Mouse (Mus musculus) midbrain, embryonic 10.5 days (tissue): ENCODE measurements at regions not wholly inside any gene's neighbourhood (a gene's known extent, or its start where the extent isn't known, plus 50 kb on each side); places are given as distances from the start of the nearest gene placed in this dataset.

Source experiments
- DNase-seq: peaks from one replicate; pipeline ENCODE4 v3.0.0-alpha.2; 2017; ENCODE audit warnings: low spot score
- H3K27ac ChIP-seq: fragments of 300-500 bp; sonication (generic); replicated peaks from 2 replicates; pipeline ENCODE4 v1.5.1; 2016; ENCODE audit warnings: mild to moderate bottlenecking
- H3K27me3 ChIP-seq: fragments of 300-500 bp; sonication (generic); 2 replicates; pipeline ENCODE4 v1.6.1; 2016; ENCODE audit warnings: low read depth, mild to moderate bottlenecking; ENCODE audit not compliant: poor library complexity, severe bottlenecking
- H3K36me3 ChIP-seq: fragments of 300-500 bp; sonication (generic); 2 replicates; pipeline ENCODE4 v1.6.1; 2016; ENCODE audit warnings: mild to moderate bottlenecking, moderate library complexity
- H3K4me1 ChIP-seq: fragments of 300-500 bp; sonication (generic); 2 replicates; pipeline ENCODE4 v1.6.1; 2016
- H3K4me3 ChIP-seq: fragments of 300-500 bp; sonication (generic); 2 replicates; pipeline ENCODE4 v1.5.1; 2016; ENCODE audit warnings: mild to moderate bottlenecking, moderate library complexity
- H3K9me3 ChIP-seq: fragments of 300-500 bp; sonication (generic); replicated peaks from 2 replicates; pipeline ENCODE4 v1.6.1; 2016; ENCODE audit warnings: mild to moderate bottlenecking
- WGBS: fragments of 180-500 bp; shearing (Covaris S2); methylation state at CpG from one replicate; pipeline ENCODE4 v1.1.7; 2016; 5-methylcytosine and 5-hydroxymethylcytosine counted together

- H3K27ac ChIP-seq = peak overlapping the region; percentile 52
Measured at GRCm38 (mm10) chr13:39877361-39878141, 483.7 kb downstream of the Ofcc1 start.

DNA sequence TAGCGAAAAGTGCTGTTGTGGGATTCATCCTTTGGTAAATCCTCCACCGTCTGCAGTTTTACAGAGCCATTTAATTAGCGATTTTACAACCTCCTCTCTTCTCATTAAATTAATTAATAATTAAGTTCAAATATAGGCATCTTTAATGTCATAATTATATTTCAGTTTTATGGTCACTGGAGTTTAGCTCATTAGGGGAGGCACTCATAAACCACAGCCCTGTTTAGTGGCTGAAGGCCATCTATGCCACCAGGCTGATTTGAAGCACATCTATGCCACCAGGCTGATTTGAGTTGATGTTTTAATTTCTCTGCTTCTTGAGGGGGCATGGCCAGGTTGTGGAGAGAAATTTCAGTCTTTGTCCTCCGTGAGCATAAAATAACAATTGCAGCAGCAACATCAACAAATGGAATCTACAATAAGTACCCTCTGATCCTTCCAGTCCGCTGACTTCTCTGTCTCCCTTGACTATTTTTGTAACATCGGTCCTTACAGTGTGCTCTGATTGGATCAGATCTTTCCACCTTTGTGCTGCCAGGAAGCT is 508.9 kb downstream of the Ofcc1 start:
- Histone ChIP-seq H3K4me3 (no peak overlapping the region), H3K4me1 (no peaks in the 10 kb centered on the region), H3K27ac (no peak overlapping the region), H3K9me3 (no peaks in the 10 kb centered on the region), H3K36me3 (no peaks in the 10 kb centered on the region), H3K27me3 (no peaks in the 10 kb centered on the region)
- WGBS = 89% methylated on average over 6 of the region's 6 CpGs
- DNase-seq = no peak

More at GRCm38 (mm10) chr13:39877361-39878141, 483.7 kb downstream of the Ofcc1 start:
- Histone ChIP-seq H3K4me1 (peaks cover 36% of the 10 kb centered on the region), H3K4me3 (peak overlapping the region; percentile 14), H3K9me3 (no peaks in the 10 kb centered on the region), H3K36me3 (no peaks in the 10 kb centered on the region), H3K27me3 (peaks cover 92% of the 10 kb centered on the region)
- peak; percentile 88 for DNase-seq
- 11% methylated on average over 16 of the region's 16 CpGs for WGBS

- no peak overlapping the region for H3K4me3 ChIP-seq
- H3K4me1 ChIP-seq = no peaks in the 10 kb centered on the region
- no peaks in the 10 kb centered on the region for H3K27me3 ChIP-seq
- H3K9me3 ChIP-seq = no peaks in the 10 kb centered on the region
- DNase-seq = no peak
- WGBS = 100% methylated on average over 1 of the region's 1 CpGs
- no peak overlapping the region for H3K27ac ChIP-seq
- H3K36me3 ChIP-seq = no peaks in the 10 kb centered on the region
Measured at GRCm38 (mm10) chr13:39849391-39849790, 511.9 kb downstream of the Ofcc1 start.

GRCm38 (mm10) chr13:39836053-39836584 is 525.1 kb downstream of the Ofcc1 start:
- Histone ChIP-seq H3K4me3 (no peak overlapping the region), H3K27me3 (no peaks in the 10 kb centered on the region; the same call in 1 of the 2 replicates), H3K4me1 (peaks cover 11% of the 10 kb centered on the region), H3K27ac (no peak overlapping the region), H3K36me3 (no peaks in the 10 kb centered on the region), H3K9me3 (no peaks in the 10 kb centered on the region)
- 88% methylated on average over 5 of the region's 5 CpGs for WGBS
- no peak for DNase-seq

DNA sequence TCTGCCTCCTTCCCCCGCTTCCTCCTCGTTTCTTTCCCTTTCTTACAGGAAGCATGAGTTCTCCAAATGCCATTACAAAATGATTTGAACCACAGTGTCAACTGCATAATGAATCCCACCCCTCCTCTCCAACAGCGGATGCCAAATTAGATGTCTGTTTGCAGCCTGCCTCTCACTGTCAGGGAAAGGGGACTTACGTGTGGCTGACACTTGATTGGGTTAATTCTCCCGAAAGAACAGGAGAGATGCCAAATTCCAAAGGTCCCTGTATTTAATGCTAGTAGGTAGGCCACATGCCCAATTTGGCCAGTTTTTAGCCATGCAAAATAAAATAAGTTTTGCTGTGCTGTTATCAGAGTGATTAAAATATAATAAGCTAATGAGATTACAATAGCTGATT is 525.9 kb downstream of the Ofcc1 start:
- H3K4me1 ChIP-seq = peaks cover 11% of the 10 kb centered on the region
- no peak overlapping the region for H3K4me3 ChIP-seq
- DNase-seq = no peak
- 38% methylated on average over 5 of the region's 5 CpGs for WGBS
- peaks cover 3% of the 10 kb centered on the region; the same call in 1 of the 2 replicates for H3K27me3 ChIP-seq
- no peak overlapping the region for H3K27ac ChIP-seq
- H3K36me3 ChIP-seq = no peaks in the 10 kb centered on the region
- no peaks in the 10 kb centered on the region for H3K9me3 ChIP-seq

GRCm38 (mm10) chr13:39834521-39835245 is 526.6 kb downstream of the Ofcc1 start:
- no peak overlapping the region for H3K27ac ChIP-seq

GRCm38 (mm10) chr13:39823965-39824555 is 537.2 kb downstream of the Ofcc1 start:
- H3K4me3 ChIP-seq = peak overlapping the region; percentile 46
- WGBS = 12% methylated on average over 20 of the region's 20 CpGs
- peak; percentile 33 for DNase-seq
- H3K27me3 ChIP-seq = peaks cover 39% of the 10 kb centered on the region
- H3K36me3 ChIP-seq = no peaks in the 10 kb centered on the region
- H3K4me1 ChIP-seq = peaks cover 13% of the 10 kb centered on the region
- H3K9me3 ChIP-seq = no peaks in the 10 kb centered on the region
- peak overlapping the region; percentile 13; the same call in 1 of the 2 replicates for H3K27ac ChIP-seq

More at GRCm38 (mm10) chr13:39834521-39835245, 526.6 kb downstream of the Ofcc1 start:
- Histone ChIP-seq H3K36me3 (no peaks in the 10 kb centered on the region), H3K4me1 (peaks cover 11% of the 10 kb centered on the region), H3K4me3 (no peak overlapping the region), H3K9me3 (no peaks in the 10 kb centered on the region), H3K27me3 (peaks cover 3% of the 10 kb centered on the region; the same call in 1 of the 2 replicates)
- 57% methylated on average over 9 of the region's 9 CpGs for WGBS
- no peak for DNase-seq

DNA sequence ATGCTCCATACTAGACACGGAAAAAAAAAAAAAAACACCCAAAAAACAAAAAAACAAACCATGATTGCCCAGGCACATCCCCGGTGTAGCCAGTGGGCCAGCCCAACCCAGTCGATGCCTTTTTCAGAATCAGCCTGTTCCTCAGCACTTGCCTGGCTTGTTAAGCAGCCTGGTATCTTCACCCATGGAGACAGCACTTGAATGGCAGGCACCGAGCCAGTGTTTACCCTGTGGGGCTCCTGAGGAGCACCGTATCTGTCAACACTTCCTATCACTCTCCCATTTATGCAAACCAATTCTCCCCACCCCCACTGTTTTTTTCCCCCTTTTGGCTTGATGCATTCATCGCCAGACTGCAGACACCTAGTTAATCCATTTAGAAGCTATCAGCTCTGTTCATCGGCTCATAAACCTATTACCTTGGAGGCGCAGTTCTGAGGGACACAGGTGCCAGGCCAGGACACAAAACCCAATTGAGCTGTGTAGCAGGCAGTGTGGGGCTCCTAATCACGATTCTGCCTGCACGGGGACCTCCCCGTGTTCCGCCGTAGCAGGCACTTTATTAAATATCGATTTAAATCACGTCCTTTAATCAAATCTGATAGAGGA is 537.8 kb downstream of the Ofcc1 start:
- no peak overlapping the region for H3K27ac ChIP-seq
- no peaks in the 10 kb centered on the region for H3K36me3 ChIP-seq
- H3K4me3 ChIP-seq = peak overlapping the region; percentile 46
- DNase-seq = peak; percentile 13
- H3K27me3 ChIP-seq = peaks cover 39% of the 10 kb centered on the region
- H3K4me1 ChIP-seq = peaks cover 13% of the 10 kb centered on the region
- H3K9me3 ChIP-seq = no peaks in the 10 kb centered on the region
- WGBS = 29% methylated on average over 15 of the region's 15 CpGs

DNA sequence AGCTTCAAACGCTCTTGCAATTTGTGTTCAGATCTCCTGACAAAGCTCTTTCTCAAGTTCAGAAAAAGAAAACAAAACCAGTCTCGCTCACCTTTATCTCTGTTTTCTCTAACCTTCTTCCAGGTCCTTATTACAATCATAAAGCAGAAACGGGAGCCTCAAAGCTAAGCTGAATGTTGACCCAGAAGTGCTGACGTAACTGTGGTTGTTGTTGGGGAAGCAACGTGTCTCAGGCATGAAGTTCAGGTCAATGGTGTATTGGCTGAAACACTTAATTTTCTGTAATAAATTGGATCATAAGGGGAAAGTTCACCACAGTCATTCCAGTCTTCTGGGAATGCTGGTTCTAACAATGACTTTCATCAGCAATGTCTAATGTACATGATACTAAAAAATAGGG is 586.7 kb downstream of the Ofcc1 start:
- Histone ChIP-seq H3K4me1 (no peaks in the 10 kb centered on the region), H3K27ac (no peak overlapping the region), H3K4me3 (no peak overlapping the region), H3K9me3 (no peaks in the 10 kb centered on the region), H3K27me3 (no peaks in the 10 kb centered on the region), H3K36me3 (no peaks in the 10 kb centered on the region)
- WGBS = 91% methylated on average over 5 of the region's 5 CpGs
- no peak for DNase-seq

DNA sequence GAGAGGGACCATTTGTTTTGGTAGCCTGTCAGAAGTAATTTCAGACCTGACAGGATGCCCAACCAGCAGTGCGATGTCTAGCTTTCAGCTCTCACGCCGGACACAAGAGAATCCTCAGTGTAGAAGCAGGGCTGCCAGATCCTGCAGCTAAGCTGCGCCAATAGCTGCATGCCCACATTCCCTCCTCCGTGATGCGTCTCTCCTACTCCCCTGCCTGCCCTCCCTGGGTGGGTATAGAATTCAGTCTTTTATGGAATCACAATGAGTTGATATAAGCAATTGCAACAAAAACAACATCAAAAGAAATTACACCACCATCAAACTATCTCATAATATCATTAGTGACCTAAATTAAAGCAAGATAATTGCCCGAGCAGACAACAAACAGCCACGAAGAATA is 587.1 kb downstream of the Ofcc1 start:
- DNase-seq = no peak
- Histone ChIP-seq H3K9me3 (no peaks in the 10 kb centered on the region), H3K27me3 (no peaks in the 10 kb centered on the region), H3K4me1 (no peaks in the 10 kb centered on the region), H3K27ac (no peak overlapping the region), H3K4me3 (no peak overlapping the region), H3K36me3 (no peaks in the 10 kb centered on the region)
- WGBS = 87% methylated on average over 8 of the region's 8 CpGs

GRCm38 (mm10) chr13:39769228-39769627 is 592.0 kb downstream of the Ofcc1 start:
- no peaks in the 10 kb centered on the region for H3K36me3 ChIP-seq
- H3K27ac ChIP-seq = no peak overlapping the region
- H3K4me1 ChIP-seq = no peaks in the 10 kb centered on the region
- no peaks in the 10 kb centered on the region for H3K9me3 ChIP-seq
- 84% methylated on average over 4 of the region's 4 CpGs for WGBS
- H3K27me3 ChIP-seq = no peaks in the 10 kb centered on the region
- no peak overlapping the region for H3K4me3 ChIP-seq
- no peak for DNase-seq

GRCm38 (mm10) chr13:39766897-39767296 is 594.4 kb downstream of the Ofcc1 start:
- DNase-seq = no peak
- Histone ChIP-seq H3K4me1 (no peaks in the 10 kb centered on the region), H3K27ac (no peak overlapping the region), H3K4me3 (no peak overlapping the region), H3K9me3 (no peaks in the 10 kb centered on the region), H3K36me3 (no peaks in the 10 kb centered on the region), H3K27me3 (no peaks in the 10 kb centered on the region)
- WGBS = 86% methylated on average over 1 of the region's 1 CpGs
